Mouse (Mus musculus) cerebellum, adult 11-12 months (tissue): ENCODE results near the gene Vps35.

Source experiments
- DNase-seq: peaks from one replicate; pipeline ENCODE4 v3.0.0; 2022

Vps35 gene

GRCm38 (mm10) chr8:85299434-85300077 lies at the start of gene Vps35, which contains the start of gene Orc6:
Vps35 (minus strand) TSS chr8:85299802.
Orc6 (plus strand) TSS chr8:85299632.
- DNase-seq, result peak; percentile 94

GRCm38 (mm10) chr8:85339871-85340573 lies 40.4 kb upstream of the Vps35 start:
- DNase-seq, result no peak

- DNase-seq, result no peak
These were observed 38.1 kb upstream of the Vps35 start for GRCm38 (mm10) chr8:85337681-85338080.

- no peak for DNase-seq
These were observed 36.8 kb upstream of the Vps35 start for GRCm38 (mm10) chr8:85336211-85336933.

GRCm38 (mm10) chr8:85335105-85335504 lies 35.5 kb upstream of the Vps35 start:
- DNase-seq, result no peak

GRCm38 (mm10) chr8:85329506-85329905 lies 29.9 kb upstream of the Vps35 start:
- DNase-seq, result no peak

- no peak for DNase-seq
These were observed 27.4 kb upstream of the Vps35 start for GRCm38 (mm10) chr8:85327036-85327435.

- DNase-seq, result no peak
These were observed 23.5 kb upstream of the Vps35 start for GRCm38 (mm10) chr8:85323084-85323483.

GRCm38 (mm10) chr8:85321981-85322380 lies 22.4 kb upstream of the Vps35 start:
- no peak for DNase-seq

GRCm38 (mm10) chr8:85318534-85318933 lies 18.9 kb upstream of the Vps35 start:
- DNase-seq, result no peak

GRCm38 (mm10) chr8:85313036-85313435 lies 13.4 kb upstream of the Vps35 start:
- DNase-seq, result no peak

- DNase-seq, result no peak
These were observed 12.1 kb upstream of the Vps35 start for GRCm38 (mm10) chr8:85311743-85312142.

GRCm38 (mm10) chr8:85308564-85308963 lies 9.0 kb upstream of the Vps35 start:
- no peak for DNase-seq

GRCm38 (mm10) chr8:85303531-85303930 lies 3.9 kb upstream of the Vps35 start:
- DNase-seq, result no peak

GRCm38 (mm10) chr8:85302931-85303330 lies 3.3 kb upstream of the Vps35 start:
- no peak for DNase-seq

- DNase-seq, result no peak
These were observed 2.3 kb upstream of the Vps35 start for GRCm38 (mm10) chr8:85301941-85302340.

- DNase-seq, result no peak
These were observed 785 bp downstream of the Vps35 start for GRCm38 (mm10) chr8:85298600-85299433.

GRCm38 (mm10) chr8:85286846-85287245 lies 12.8 kb downstream of the Vps35 start:
- no peak for DNase-seq

- DNase-seq, result no peak
These were observed 72.3 kb downstream of the Vps35 start for GRCm38 (mm10) chr8:85227297-85227696.

- DNase-seq, result no peak
These were observed 73.9 kb downstream of the Vps35 start, which contains the start of gene Olfr371 for GRCm38 (mm10) chr8:85225688-85226087. Olfr371 (plus strand) TSS chr8:85225988.

GRCm38 (mm10) chr8:85220992-85221391 lies 78.6 kb downstream of the Vps35 start:
- DNase-seq, result no peak

- no peak for DNase-seq
These were observed 79.4 kb downstream of the Vps35 start for GRCm38 (mm10) chr8:85220220-85220619.
